Mouse (Mus musculus) CD4-positive, CD25-positive, alpha-beta regulatory T cell, adult 4 months (primary cell): ENCODE measurements around the gene F830045P16Rik. TPM values are rescaled to one million over a fixed set of nuclear protein-coding genes. Genes with fewer than 3 reads are reported as not detected.
"Not testable (repeated sequence)": the region's sequence is repeated elsewhere in the genome, so short reads cannot be mapped to it uniquely, and the experiment has no call there.

ENCODE experiments used
- ATAC-seq: one replicate; pipeline ENCODE4 v1.8.0; 2017
- polyA plus RNA-seq, 2 experiments: library from polyadenylated mRNA; unstranded; fragments of 100-300 nt; shearing (Covaris generic); gene quantifications; one replicate each; pipeline ENCODE4 v1.2.1; 2017

Gene F830045P16Rik
- polyA plus RNA-seq, 2 experiments from 2014 or later, result not detected

DNA sequence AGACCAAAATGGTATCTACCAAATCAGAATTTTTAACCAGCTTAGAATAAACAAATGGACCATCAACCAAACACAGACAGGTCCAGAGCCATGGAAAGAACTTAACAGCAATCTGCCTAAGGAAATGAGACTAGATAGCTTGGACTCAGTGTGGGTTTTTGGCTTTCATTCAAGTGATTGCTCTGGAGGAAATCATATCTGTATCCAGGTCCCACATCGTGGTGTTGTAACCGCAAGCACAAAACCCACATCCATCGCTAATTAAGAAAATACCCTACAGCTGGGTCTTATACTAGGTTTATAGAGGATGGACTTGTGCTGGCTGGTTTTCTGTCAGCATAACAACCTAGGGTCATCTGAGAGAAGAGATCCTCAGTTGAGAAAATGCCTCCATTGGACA is 53.3 kb downstream of the F830045P16Rik start:
- no peak for ATAC-seq

DNA sequence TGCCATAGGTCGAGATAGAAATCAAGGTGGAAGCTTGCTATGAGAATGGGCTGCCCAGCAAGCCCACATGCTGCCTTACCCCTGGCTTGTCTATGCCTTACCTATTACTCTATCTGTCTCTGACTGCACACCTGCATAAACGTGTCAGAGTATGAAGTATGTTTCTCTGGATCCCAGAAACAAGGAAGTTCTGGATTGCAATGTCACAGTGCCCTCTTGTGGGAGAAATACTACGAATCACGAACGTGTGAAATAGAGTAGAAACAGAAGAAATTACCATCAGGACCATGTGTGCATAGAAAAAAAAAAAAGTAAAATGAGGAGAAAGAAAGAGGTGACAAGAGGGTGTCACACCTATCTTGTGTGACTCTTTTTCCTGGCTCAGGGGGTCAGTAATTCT is 64.5 kb downstream of the F830045P16Rik start:
- no peak for ATAC-seq

DNA sequence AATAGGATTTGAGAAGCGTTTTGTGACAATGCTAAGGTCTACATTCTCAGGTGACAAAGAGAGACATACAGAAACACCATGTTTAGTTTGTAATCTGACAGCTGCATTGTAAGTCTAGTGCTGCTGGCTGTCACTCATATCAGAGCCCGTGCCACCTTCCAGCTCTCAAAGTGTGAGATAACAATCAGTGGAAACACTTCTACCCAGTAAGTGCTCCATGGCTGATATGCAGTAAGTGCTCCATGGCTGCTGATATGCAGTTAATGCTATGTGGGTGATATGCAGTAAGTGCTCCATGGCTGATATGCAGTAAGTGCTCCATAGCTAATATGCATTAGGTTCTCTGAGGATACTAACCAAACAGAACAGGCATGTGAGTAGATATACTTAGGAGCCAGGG is 65.6 kb downstream of the F830045P16Rik start:
- ATAC-seq, result no peak

DNA sequence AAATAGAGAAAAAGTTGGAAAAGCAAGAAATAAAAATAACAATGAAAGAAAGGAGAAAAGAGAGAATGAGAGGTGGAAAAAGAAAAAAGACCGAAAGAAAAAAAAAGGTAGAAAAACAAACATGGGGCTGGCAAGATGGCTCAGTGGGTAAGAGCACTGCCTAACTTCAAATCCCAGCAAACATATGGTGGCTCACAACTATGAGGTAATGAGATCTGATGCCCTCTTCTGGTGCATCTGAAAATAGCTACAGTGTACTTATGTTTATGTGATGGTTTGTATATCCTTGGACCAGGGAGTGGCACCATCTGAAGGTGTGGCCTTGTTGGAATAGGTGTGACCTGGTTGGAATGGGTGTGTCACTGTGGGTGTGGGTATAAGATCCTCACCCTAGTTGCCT is 97.6 kb downstream of the F830045P16Rik start:
- ATAC-seq, result not testable (repeated sequence)

DNA sequence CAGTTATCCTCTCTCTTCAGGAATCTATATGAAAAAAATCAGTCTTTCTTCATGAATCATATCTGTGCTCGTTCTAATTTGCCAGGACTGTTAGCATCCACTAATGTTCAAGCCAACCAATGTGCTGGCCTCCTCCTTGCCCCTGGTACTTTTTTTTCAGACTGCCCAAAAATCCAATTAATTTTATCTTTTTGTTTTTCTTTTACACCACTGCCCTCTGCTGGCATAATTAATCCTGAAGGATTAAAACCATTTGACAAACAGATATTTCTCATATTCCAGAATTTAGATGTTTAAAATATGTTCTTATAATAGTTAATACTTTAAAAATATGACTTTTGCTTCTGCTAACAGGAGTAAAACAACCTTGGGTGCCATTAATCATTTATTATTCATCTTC is 101.2 kb downstream of the F830045P16Rik start:
- no peak for ATAC-seq

DNA sequence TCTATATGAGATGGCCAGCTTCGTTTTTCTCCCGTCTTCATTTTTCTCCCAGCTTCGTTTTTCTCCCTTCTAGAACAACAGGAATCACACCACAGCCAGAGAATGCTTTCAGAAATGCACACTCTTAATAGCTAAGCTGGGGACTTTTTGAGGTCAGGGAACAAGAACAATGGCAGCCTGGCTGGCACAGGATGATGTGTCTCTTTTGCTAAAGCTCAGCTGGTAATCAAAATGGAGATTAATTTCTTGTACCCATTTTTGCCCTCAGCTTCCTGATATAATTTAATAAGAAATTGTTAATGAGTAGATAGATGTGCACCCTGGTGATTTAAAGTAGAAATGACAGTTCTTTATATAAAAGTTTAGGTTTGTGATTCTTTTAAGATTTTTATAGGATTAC is 112.7 kb downstream of the F830045P16Rik start:
- ATAC-seq, result no peak

DNA sequence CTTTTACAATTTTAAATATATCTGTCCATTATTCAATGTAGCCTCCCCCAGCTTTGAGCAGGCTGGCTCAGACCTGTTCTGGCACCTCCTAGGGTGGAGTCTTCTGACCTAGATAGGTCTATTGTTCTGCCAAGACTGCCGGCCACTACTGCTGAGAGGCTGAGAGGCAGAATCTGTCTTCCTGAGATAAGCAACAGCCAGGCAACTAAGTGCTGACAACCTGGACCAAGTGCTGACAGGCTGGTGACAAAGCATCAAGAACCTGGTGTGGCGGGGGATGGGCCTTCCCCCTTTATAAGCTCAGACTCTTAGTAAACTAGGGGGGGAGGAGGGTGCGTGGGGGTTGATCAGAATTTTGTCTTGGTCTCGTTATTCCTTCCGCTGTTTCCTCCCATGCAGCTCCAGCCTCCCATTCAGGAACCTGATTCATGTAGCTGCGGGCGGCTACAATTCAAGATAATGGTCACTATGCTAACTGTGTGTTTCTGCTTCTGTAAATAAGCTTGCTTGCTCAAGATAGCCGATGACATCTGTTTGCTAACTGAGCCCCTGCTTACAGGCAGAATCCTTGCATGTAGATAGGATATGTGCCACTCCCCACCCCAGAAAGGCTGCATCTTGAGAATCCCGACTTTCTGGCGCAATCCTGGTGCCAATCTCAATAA is 115.4 kb downstream of the F830045P16Rik start:
- no peak for ATAC-seq

DNA sequence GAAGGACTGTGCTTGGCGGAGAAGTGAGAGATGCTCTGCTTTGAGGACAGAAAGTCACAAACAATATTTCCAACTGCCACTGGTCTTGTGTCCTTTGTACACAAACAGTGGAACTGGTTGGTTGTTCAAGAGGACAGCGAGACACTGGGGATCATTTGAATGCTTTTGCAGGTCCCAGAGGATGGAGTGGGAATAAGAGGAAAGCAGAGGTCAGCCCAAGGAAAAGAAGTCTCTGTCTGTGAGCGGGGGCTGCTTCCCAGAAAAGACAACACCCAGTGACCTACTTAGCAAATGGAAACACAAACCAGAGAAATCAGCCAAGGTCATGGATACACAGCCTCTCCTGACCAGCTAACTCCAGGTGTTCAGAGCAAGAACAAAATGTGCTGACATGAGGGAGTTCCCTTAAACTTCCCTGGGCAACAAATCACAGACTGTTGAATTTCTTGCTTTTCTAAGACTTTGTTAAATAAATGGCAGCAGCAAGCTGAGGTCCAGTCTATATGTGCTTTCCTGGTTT is 117.0 kb downstream of the F830045P16Rik start:
- no peak for ATAC-seq

DNA sequence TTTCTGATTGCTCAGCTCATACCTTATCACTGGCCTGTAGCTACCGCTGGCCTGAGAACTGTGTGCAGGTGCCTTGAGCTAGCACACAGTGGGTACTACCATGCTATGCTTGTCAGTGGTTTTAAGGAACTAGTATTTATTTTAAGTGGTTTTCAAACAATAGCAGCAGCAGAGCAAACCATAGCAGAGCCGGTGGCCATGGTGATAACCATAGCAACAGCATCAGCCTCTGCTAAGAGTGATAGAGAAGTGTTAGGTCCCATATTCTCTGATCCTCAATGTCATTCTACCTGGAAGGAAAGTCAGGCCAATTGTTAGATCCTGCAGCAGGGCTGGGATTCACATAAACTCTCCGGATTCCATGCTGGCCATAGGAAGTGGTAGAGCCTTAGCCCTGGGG is 121.8 kb downstream of the F830045P16Rik start:
- no peak for ATAC-seq

DNA sequence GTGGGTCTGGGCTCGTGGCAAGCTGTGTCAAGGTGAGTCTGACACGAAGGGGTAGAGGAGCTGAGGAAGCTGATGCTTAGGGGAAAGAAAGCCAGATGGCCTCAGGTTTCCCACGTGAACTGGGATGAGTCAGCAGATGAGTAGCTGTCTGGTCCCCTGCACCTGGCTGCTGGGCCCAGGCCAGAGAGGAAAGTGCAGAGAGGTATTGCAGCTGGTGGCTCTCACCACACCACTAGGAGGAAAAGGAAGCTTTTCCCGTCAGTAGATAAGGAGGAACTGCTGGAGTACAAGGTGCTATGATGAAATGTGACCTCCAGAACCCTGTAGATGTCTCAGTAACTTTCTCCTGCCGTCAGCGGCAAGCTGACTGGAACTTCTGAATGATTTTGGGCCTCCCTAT is 122.9 kb downstream of the F830045P16Rik start:
- ATAC-seq, result no peak

DNA sequence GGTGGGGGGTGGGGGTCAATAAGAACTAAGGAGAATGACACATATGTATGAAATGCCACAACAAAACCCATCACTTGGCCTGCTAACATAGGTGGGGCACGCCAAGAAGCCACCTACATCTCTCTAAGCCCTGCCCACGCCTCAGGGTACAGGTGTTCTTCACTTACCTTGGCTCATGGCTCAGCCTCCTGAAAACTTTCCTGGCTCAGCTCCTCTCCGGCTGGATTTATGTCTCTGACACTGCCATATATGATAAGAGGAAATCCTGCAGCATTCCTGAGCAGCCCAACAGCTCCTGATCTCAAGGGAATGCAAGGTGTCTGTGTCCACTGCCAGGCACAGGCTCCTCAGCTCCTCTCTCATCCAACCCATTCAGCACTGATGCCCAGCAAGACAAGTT is 124.8 kb downstream of the F830045P16Rik start:
- no peak for ATAC-seq

DNA sequence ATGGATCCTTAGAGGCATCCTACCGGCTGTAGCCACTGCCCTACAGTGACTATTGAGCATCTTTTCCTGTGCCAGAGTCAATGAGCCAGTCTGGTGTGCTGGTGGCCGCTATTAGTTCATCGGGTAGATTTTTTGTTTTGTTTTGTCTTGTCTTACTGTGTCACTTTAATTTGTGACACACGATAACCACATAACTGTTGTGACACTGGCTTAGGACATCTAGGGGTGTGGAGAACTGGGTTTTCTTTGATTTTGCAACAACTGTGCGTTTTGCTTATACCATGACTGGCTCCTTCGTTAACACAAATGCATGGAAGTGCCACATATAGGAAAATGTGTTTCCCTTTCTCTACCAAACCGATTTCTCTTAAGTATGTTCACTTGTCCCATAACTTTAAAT is 126.1 kb downstream of the F830045P16Rik start:
- ATAC-seq, result no peak

DNA sequence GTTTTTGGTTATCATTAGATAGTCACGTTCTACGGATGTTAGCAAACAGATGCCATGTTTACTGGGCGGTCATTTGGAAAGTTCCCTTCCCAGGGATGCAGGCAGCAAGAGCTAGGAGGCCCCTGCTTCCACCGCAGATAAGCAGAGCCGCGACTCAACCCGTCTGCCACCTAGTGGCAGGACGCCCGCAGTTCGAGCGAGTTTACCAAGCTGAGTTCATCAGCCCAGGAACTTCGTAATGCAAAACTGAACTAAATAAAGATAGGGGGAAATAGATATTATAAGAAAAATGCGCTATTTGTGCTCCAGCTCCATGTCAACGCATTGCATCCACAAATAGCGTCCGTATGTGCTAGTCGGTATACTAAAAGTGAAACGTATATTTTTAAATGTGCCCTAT is 127.9 kb downstream of the F830045P16Rik start:
- peak; percentile 47 for ATAC-seq

Other genes starting within 250 kb of the F830045P16Rik start
- gene Ckap2l, start 239.4 kb downstream of the F830045P16Rik start, polyA plus RNA-seq, result 1 to 10 TPM; 3.7 to 8.0 TPM
- gene Il1a, start 226.6 kb downstream of the F830045P16Rik start, polyA plus RNA-seq, result not detected
- under 1 TPM in 1 of 2 experiments, not detected in 1; 0.31 TPM for gene Il1b, start 165.5 kb downstream of the F830045P16Rik start, polyA plus RNA-seq
- gene Sirpa, start 56.2 kb upstream of the F830045P16Rik start, polyA plus RNA-seq, result under 1 TPM; 0.22 to 0.86 TPM
- not detected for gene Pdyn, start 163.2 kb upstream of the F830045P16Rik start, polyA plus RNA-seq